Mouse (Mus musculus) bone marrow macrophage, adult 2 months (primary cell): Measurements from ENCODE around the gene Try4.
"Not testable (repeated sequence)": the region's sequence is repeated elsewhere in the genome, so short reads cannot be mapped to it uniquely, and the experiment has no call there.

ENCODE experiments used
- CTCF ChIP-seq: IDR thresholded peaks from 2 replicates; pipeline ENCODE4 v1.5.1; 2012; ENCODE audit warnings: low read depth, mild to moderate bottlenecking, low read length, moderate library complexity
- POLR2A ChIP-seq: IDR thresholded peaks from 2 replicates; pipeline ENCODE4 v1.6.1; 2012; ENCODE audit warnings: mild to moderate bottlenecking, low read depth, low read length, borderline replicate concordance

- TF ChIP-seq CTCF, POLR2A: not testable (repeated sequence)
Measured at GRCm38 (mm10) chr6:41253314-41253713, 48.8 kb upstream of the Try4 start.
